Mouse (Mus musculus): ENCODE measurements around the gene L3mbtl3.

The L3mbtl3 gene

DNA sequence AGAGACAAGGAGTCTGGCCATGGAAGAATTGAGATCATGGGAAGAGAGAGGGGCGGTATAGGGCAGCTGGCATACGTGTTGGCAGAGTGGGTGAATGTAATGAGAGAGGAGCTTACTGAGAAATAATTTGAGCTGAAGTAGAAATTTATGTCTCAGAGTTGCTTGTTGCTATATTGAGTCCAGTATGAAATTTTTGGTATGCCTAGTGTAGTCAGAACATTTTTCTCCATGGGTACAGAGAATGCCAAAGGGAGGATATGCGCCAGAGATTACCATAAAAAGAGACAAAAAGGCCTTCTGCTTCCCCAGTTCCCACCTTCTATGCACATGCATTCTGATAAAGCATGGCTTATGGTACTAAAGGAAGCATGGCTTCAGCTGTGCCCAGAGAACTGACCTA is 132.6 kb downstream of the L3mbtl3 start:
- no peak for DNase-seq (ENCODE audit: low spot score)

DNA sequence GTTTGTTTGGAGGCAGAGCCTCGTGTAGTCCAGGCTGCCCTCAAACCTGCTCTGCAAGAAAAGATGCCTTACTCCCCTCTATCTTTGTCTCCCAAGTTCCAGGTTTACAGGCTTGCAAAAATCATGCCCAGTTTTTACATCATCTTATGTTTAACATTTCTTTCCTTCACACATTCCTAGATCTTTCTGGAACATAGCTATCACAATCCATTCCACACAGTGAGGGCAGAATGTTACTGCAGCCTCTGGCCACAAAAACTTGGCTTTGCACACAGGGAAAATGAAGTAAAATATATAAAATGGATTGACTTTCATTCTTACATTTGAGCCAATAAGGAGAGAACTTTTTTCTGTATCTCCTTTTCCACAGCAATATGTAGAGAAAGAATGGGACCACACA is 136.7 kb downstream of the L3mbtl3 start:
- DNase-seq (ENCODE audit: low spot score), result no peak

DNA sequence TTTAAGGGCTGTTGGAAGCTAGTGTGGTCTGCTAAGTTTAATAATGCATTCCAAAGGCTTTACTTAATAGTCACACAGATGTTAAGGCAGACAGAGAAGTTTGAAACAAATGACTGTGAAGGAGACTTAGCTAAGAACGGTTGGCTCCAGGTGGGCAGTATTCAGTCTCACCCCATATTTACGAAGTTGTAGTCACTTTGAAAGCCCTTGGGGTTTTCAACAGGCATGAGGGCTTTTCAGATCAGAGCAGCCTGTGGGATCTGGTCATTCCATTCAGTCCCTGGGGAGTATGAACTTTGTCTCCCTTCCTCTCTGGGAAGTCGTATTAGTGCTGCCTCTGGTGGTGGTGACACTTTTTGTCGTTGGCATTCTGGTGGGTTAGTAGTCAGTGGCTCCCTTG is 137.2 kb downstream of the L3mbtl3 start:
- DNase-seq (ENCODE audit: low spot score), result no peak

DNA sequence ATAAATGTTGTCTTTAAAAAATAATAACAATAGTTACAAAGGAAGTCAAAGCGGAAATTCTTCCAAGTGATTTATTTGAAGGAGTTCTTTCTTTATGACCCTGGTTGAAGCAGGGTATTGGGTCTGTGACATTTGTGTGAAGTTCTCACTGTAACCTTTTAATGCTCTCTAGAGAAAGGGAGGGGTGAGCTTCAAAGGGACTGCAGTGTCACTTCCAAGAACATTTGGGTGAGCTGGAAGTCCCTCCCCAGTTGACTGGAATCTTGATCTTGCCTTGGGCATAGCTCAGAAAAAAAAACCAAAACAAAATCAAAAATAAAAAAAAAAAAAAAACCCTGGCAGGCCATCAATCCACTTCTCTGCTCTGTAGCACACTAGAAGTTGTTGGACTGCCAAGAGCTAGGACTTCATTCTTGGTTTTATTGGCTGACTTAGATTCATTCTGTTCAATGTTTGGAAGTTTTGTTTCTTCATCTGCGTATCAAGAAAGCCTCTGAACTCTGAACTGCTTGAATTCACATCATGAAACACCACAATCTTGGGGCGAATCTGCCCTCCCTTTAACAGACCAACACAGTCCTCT is 143.6 kb downstream of the L3mbtl3 start:
- DNase-seq (ENCODE audit: low spot score), result no peak

DNA sequence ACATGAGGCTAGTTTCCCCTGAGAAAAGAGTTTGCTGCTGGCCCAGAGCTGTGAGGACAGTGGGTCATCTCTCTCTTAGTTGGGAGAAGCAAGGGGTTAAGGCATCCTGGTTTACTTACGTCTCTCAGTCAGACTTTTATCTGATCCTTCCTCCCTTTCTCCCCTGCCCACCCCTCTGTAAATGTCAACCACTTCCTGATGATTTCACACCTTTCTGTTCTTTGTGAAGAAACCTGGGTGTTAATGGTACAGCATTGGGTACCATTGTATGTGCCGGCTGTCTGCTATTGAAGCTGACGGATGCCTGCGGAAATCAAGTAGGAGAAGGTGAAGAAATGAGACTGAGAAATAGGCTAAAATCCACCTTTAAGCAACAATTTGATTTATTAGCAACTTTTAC is 146.3 kb downstream of the L3mbtl3 start, which contains the start of gene Samd3:
Gene Samd3, plus strand, starts transcription at position 220 of the 400 bp plus-strand sequence.
- DNase-seq (ENCODE audit: low spot score), result no peak

DNA sequence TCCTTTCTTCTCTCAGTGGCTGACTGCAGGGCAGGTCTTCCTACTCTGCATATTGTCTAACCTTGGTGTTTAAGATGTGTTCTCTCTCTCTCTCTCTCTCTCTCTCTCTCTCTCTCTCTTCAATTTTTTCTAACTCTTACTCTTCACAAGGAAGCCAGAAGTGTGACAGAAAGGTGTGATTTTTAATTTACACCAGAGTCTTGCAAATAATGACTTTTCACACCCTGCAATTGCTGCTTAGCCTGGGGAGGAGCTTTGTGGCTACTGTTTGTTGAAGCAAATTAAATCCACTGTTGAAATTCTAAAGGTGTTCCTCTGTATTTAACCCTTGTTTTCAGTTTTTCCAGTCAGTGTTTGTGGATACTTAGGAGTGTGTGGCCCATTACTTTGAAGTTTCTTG is 147.6 kb downstream of the L3mbtl3 start:
- DNase-seq (ENCODE audit: low spot score), result no peak

DNA sequence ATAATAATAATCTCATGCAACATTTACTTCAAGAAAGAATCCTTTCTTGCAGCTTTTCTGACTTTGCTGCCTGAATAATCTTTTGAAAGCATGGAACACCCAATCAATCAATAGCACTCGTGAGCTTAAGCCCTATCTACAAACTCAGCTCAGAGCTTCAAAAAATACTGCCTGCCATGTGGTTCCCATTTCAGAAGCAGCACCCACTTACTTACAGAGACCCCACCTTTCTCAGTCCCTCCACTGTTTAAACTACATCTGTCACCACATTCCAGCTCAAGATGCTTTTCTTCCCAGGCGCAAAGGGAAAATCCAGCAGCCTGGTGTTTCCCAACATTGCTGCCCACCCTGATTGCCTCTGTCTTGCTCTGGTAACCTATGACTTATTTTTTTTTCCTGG is 149.0 kb downstream of the L3mbtl3 start:
- no peak for DNase-seq (ENCODE audit: low spot score)

DNA sequence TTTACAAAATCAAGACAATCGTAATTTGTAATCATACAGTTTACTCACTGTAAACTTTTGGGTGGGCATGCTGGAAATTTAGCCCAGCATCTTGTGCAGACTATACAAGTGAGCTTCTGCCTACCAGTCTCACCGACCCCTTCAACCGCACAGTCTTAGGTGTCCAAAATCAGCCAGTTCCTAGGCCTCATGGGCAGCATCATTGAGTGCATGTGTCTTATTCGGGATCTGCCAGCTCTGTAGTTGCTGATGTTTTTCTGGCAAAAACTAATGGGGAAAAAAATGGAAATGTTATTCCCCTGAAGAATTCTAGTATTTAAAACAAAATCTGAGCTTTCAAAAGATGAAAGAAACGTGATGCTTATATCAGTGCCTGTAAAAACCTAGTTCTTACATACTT is 149.5 kb downstream of the L3mbtl3 start:
- no peak for DNase-seq (ENCODE audit: low spot score)

All from spleen, adult 12 weeks (tissue).